Mouse (Mus musculus): ENCODE data around the gene Acap1.
"Not testable (repeated sequence)": the region's sequence is repeated elsewhere in the genome, so short reads cannot be mapped to it uniquely, and the experiment has no call there.

The Acap1 gene

GRCm38 (mm10) chr11:69895291-69895690, at the start of gene Acap1:
TSS of gene Acap1 (minus strand) at chr11:69895539.
- no peak for DNase-seq (ENCODE audit: low read depth, low spot score)

DNA sequence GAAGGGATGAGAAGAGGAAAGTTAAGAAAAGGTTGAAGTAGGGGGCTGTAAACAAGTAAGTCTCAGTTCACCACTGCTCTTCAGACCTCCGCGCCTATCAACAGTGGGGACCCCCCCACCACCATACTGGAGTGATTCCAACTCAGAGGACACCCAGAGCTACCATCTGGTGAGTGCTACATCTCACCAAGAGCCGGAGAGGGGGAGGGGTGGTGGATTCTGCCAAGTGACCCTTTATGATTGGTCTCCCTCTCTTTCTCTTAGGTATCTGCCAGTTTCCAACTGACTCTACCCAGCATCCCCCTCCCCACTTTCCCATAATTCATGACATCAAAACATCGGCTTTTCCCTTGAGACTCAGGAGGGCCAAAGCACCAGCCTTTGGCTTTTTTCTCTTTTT, 45.6 kb upstream of the Acap1 start:
- DNase-seq (ENCODE audit: low read depth, low spot score), result no peak

DNA sequence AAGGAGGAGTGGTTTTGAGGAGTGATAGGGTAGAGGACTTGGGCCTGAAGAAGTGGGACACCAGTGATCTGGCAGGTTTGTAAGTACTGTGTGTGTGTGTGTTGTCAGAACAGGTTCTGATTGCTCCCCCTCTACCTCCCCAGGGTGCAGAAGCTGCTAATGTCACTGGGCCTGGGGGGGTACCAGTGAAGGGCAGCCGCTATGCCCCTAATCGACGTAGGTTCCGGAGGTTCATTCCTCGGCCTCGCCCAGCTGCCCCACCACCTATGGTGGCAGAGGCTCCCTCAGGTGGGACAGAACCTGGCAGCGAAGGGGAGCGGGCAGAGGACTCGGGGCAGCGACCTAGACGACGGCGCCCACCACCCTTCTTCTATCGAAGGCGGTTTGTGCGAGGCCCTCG, 44.4 kb upstream of the Acap1 start:
- no peak for DNase-seq (ENCODE audit: low read depth, low spot score)

DNA sequence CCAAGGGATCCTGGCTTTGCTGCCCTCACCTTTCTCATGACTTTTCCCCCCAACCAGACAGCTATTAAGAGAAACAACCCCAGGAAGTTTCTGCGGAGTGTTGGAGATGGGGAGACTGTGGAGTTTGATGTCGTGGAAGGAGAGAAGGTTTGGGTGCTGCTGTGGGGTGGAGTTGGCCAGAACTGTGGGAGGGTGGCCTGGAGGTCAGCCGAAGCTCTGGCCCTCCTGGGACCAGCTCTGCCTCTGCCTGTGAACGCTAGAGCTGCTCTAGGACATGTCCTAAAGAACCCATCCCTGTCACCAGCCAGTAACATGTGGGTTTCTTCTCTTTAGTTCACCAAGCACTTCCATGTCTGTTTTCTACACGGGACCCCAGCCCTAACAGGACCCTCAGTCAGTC, 43.8 kb upstream of the Acap1 start:
- no peak for DNase-seq (ENCODE audit: low read depth, low spot score)

DNA sequence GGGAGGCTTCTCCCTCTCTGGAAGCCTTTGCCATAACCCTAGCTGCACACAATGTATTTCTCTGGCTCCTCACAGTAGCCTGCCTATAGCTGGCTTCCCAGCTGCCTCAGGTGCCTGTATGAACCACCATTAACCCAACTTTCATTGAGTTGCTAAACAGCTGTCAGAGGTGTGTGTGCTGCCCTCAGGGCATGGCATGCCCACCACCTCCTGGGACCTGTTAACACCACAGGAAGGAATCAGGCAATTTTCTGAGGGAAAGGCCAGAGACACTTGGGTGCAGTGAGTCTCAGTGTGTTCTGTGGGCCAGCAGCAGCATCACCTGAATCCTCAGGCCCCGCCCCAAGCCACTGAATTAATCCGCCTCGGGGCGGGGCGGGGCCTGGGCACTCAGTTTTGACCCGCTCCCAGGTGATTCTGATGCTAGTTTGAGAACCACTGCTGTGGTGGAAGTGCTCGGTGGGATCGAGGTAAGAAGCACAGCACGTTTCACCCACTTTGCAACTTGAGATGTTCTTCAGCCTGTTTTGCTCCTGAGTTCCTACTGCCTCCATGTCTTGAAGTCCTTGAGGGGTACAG, 43.2 kb upstream of the Acap1 start:
- DNase-seq (ENCODE audit: low read depth, low spot score), result no peak

GRCm38 (mm10) chr11:69937834-69938233, 42.5 kb upstream of the Acap1 start:
- no peak for DNase-seq (ENCODE audit: low read depth, low spot score)

DNA sequence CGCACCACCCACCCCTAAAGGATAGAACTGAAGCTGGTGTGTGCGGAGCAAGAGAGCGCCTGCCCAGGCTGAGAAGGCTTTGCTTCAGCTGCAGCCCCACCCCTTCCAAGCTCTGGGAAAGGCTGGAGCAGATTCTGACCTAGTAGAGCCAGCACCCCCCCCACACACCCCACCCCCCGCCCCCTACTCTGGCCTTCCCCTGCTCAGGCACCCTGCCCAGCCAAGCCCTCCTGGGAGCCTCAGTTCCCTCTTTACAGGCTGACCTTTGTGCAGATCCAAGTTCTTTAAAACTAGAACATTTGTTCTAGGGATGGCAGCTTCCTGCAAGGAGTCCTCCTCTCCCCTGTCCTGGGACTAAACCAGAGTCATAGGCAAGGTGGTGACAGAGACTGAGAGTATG, 42.0 kb upstream of the Acap1 start:
- DNase-seq (ENCODE audit: low read depth, low spot score), result no peak

- DNase-seq (ENCODE audit: low read depth, low spot score), result no peak
Observed at GRCm38 (mm10) chr11:69936714-69937347, 41.5 kb upstream of the Acap1 start.

- no peak for DNase-seq (ENCODE audit: low read depth, low spot score)
Observed at GRCm38 (mm10) chr11:69936156-69936555, 40.8 kb upstream of the Acap1 start.

- peak; percentile 96 for DNase-seq (ENCODE audit: low read depth, low spot score)
Observed at GRCm38 (mm10) chr11:69935137-69935879, 40.0 kb upstream of the Acap1 start, which contains the start of gene Ybx2. TSS of gene Ybx2 (plus strand) at chr11:69935796.

DNA sequence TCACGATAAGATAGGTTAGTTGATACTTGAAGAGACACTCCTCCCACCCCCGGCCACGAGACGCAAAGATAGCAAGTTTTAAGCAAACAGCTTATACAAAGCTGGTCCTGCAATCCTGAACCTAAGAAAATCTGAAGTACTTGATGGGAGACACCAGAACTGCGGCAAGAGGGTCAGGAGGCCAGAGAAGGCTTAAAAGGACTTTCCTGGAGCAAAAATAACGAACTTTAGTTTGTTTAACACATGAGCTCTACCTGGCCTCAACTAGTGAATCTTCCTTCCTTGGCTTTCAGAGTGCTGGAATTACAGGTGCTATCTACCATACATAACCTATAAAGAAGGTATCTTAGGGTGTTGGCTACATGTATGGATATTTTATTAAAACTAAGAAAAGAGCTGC, 39.3 kb upstream of the Acap1 start:
- no peak for DNase-seq (ENCODE audit: low read depth, low spot score)

- peak; percentile 88 for DNase-seq (ENCODE audit: low read depth, low spot score)
Observed at GRCm38 (mm10) chr11:69934169-69934568, 38.8 kb upstream of the Acap1 start.

DNA sequence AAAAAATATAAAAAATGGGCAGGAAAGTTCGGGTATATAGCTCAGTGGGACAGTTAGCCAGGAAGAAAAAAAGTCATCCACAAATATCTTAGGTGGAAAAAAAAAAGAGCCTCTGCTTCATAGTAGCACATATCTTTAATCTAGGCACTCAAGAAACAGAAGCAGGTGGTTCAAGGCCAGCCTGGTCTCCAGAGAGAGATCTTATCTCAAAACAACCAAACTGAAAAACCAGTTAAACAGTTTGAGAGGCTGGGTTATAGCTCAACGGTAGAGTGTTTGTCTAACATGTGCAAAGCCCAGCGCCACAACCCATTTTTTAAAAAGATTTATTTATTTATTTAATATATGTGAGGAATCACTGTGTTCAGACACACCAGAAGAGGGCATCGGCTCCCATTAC, 37.7 kb upstream of the Acap1 start:
- no peak for DNase-seq (ENCODE audit: low read depth, low spot score)

- no peak for DNase-seq (ENCODE audit: low read depth, low spot score)
Observed at GRCm38 (mm10) chr11:69932254-69932653, 36.9 kb upstream of the Acap1 start.

GRCm38 (mm10) chr11:69931769-69932168, 36.4 kb upstream of the Acap1 start:
- no peak for DNase-seq (ENCODE audit: low read depth, low spot score)

DNA sequence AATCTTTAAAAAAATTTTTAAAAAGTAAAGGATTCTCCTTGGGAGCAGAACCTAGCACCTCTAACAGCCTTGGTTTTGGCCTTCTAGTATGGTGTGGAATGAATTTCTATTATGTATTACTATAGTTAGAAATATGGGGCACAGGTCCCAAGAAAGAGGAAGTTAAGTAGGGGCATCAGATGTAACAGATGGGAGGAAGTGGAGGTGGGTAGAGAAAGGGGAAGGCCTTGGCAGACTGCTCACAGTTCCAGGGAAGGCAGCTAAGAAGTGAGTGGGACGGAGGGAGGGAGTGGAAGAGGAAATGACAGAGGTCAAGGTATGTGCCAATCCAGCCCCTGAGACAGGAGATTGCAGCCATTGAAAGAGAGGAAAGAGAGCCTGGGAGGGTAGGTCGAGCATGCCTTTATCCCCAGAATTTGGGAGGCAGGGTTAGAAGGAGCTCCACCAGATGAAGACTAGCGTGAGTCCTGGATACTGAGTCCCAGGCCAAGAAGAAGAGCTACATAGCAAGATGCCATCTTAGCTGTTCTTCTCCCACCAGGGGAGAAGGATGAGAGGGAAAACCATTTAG, 35.7 kb upstream of the Acap1 start:
- DNase-seq (ENCODE audit: low read depth, low spot score), result no peak

DNA sequence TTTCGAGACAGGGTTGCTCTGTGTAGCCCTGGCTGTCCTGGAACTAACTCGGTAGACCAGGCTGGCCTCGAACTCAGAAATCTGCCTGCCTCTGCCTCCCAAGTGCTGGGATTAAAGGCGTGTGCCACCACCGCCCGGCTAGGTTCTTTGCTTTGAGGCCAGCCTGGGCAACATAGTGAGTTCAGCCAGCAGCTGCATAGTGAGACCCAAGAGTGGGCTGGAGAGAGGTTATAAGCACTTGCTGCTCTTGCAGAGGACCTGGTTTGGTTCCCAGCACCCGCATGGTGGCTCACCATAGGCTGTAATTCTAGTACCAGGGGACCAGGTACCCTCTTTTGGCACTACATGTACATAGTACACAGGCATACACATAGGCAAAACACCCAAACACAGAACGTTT, 34.8 kb upstream of the Acap1 start:
- not testable (repeated sequence) for DNase-seq (ENCODE audit: low read depth, low spot score)

DNA sequence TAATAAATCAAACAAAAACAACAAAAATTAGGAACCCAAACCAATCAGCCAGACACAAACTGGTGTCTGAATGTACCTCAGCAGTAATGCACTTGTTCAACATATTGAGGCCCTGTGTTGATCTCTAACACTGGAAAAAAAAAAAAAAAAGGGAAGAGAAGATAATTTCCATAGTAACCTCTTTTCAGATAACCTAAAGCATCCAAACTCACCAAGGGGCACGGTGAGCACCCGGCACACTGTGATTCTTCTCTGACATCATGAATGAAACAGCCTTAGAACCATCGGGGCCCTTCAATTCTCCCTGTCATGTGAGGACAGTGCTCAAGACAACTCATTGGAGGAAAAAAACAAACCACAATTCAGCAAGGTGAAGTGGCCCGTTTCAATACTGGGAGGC, 34.4 kb upstream of the Acap1 start:
- no peak for DNase-seq (ENCODE audit: low read depth, low spot score)

DNA sequence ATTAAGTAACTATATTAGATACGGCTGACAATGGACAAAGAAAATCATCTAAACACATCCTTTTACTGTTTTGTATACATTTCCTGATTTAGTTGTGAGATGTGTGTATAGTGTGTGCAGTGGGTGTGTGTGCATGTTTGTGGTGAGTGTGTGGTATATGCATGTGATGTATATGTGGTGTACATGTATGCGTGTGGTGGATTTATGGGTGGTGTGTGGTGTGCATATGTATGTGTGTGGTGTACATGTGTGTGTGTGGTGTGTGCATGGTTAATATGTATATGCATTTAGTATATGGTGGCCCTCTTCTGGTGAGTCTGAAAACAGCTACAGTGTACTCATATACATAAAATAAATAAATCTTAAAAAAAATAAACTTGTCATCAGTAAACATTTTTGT, 32.2 kb upstream of the Acap1 start:
- DNase-seq (ENCODE audit: low read depth, low spot score), result no peak

GRCm38 (mm10) chr11:69922796-69923195, 27.5 kb upstream of the Acap1 start:
- DNase-seq (ENCODE audit: low read depth, low spot score), result no peak

DNA sequence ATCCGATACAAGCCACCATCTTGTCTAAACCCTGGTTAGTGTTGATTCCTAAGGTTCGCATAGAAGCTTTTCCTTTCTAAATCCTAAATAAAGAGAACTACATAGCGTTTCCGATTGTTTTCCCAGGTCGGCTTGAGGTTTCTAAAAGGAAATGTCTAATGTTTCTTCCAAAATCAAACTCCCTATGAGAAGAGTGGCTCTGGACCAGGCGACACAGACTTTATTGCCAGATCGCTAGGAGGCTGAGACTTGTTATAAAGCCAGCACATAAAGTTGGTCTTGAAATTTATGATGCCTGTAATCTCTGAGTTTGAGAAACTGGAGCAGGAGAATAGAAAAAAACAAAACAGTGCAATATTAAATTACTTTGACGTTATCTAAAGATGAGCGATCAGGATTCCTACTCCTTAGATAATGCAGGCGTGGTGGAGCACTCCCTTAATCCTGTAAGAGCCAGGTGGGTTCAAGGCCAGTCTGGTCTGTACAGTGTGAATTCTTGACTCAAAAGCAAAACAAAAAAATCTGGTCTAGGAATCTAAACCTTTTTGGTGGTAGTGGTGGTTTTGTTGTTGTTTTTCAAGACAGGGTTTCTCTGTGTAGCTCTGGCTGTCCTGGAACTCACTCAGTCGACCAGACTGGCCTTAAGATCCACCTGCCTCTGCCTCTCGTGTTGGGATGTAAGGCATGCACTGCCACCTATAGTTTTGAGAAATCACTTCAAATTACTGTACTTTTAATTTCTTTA, 26.8 kb upstream of the Acap1 start:
- peak; percentile 29 for DNase-seq (ENCODE audit: low read depth, low spot score)

Data from brain, adult 2 months (tissue).